Mouse (Mus musculus) heart, postnatal 25 days (tissue): ENCODE results near the gene Itga9. TPM values are rescaled to one million over a fixed set of nuclear protein-coding genes. Genes with fewer than 3 reads are reported as not detected.
"Not testable (repeated sequence)": the region's sequence is repeated elsewhere in the genome, so short reads cannot be mapped to it uniquely, and the experiment has no call there.

Source experiments
- DNase-seq: peaks from one replicate; pipeline ENCODE4 v3.0.0; 2022; ENCODE audit warnings: low spot score
- intact Hi-C: fragments of 180-260 bp; cut with DNase I; formaldehyde crosslinking; loops from one replicate; pipeline ENCODE4 v1.15.1; 2025
- total RNA-seq, 2 experiments: library from RNA; stranded (reverse); gene quantifications; 2 replicates each; pipeline ENCODE4 v1.2.3; 2021

The Itga9 gene
- total RNA-seq, 2 experiments from 2014 or later, result 65.5 to 72.7 TPM

GRCm38 (mm10) chr9:118600393-118600792 is 6.1 kb upstream of the Itga9 start:
- intact Hi-C loops, DNase-seq: not testable (repeated sequence)

- no peak for DNase-seq
- intact Hi-C loops, result no loop called here
Measured at GRCm38 (mm10) chr9:118602576-118602975, 3.9 kb upstream of the Itga9 start.

GRCm38 (mm10) chr9:118606817-118607371 is 404 bp downstream of the Itga9 start:
- DNase-seq, result peak; percentile 40
- intact Hi-C loops, result loop anchor here (1.0 to 5.0 kb wide), 5 partner anchors 75 to 300 kb away; no protein-coding TSS in a partner anchor

- intact Hi-C loops, result loop anchor here (5.0 kb wide), 3 partner anchors 74 to 154 kb away; no protein-coding TSS in a partner anchor
- no peak for DNase-seq
Measured at GRCm38 (mm10) chr9:118607701-118608401, 1.4 kb downstream of the Itga9 start.

GRCm38 (mm10) chr9:118608556-118608955 is 2.1 kb downstream of the Itga9 start:
- intact Hi-C loops, result loop anchor here (5.0 kb wide), 3 partner anchors 74 to 154 kb away; no protein-coding TSS in a partner anchor
- no peak for DNase-seq

GRCm38 (mm10) chr9:118610060-118610459 is 3.6 kb downstream of the Itga9 start:
- intact Hi-C loops, result no loop called here
- no peak for DNase-seq

GRCm38 (mm10) chr9:118611111-118611541 is 4.6 kb downstream of the Itga9 start:
- intact Hi-C loops, result no loop called here
- peak; percentile 63 for DNase-seq

GRCm38 (mm10) chr9:118611958-118612581 is 5.6 kb downstream of the Itga9 start:
- DNase-seq, result no peak
- intact Hi-C loops, result no loop called here

GRCm38 (mm10) chr9:118617237-118617636 is 10.7 kb downstream of the Itga9 start:
- intact Hi-C loops, result no loop called here
- no peak for DNase-seq

- no peak for DNase-seq
- intact Hi-C loops, result no loop called here
Measured at GRCm38 (mm10) chr9:118618732-118619250, 12.3 kb downstream of the Itga9 start.

- intact Hi-C loops, result loop anchor here (5.0 kb wide), 1 partner anchor 56 kb away; no protein-coding TSS in a partner anchor
- no peak for DNase-seq
Measured at GRCm38 (mm10) chr9:118620807-118621206, 14.3 kb downstream of the Itga9 start.

GRCm38 (mm10) chr9:118621691-118622090 is 15.2 kb downstream of the Itga9 start:
- intact Hi-C loops, result loop anchor here (5.0 kb wide), 1 partner anchor 56 kb away; no protein-coding TSS in a partner anchor
- no peak for DNase-seq

GRCm38 (mm10) chr9:118622376-118623166 is 16.1 kb downstream of the Itga9 start:
- peak; percentile 60 for DNase-seq
- intact Hi-C loops, result loop anchor here (5.0 kb wide), 1 partner anchor 55 kb away; no protein-coding TSS in a partner anchor

- intact Hi-C loops, result loop anchor here (5.0 kb wide), 1 partner anchor 54 kb away; no protein-coding TSS in a partner anchor
Measured at GRCm38 (mm10) chr9:118623483-118623882, 17.0 kb downstream of the Itga9 start.

GRCm38 (mm10) chr9:118624146-118624545 is 17.7 kb downstream of the Itga9 start:
- no peak for DNase-seq
- intact Hi-C loops, result loop anchor here (5.0 kb wide), 1 partner anchor 53 kb away; no protein-coding TSS in a partner anchor

More at GRCm38 (mm10) chr9:118623483-118623882, 17.0 kb downstream of the Itga9 start:
- DNase-seq, result no peak

- DNase-seq, result no peak
- intact Hi-C loops, result no loop called here
Measured at GRCm38 (mm10) chr9:118629763-118630379, 23.4 kb downstream of the Itga9 start.

GRCm38 (mm10) chr9:118631775-118632757 is 25.6 kb downstream of the Itga9 start:
- no peak for DNase-seq
- intact Hi-C loops, result no loop called here

- no peak for DNase-seq
- intact Hi-C loops, result no loop called here
Measured at GRCm38 (mm10) chr9:118632758-118633143, 26.3 kb downstream of the Itga9 start.
